In genomic region chr8:84789855-84790486, GRCm38 (mm10) we compare ENCODE assay signal across 10 mouse cellular contexts. TPM values are rescaled to one million over a fixed set of nuclear protein-coding genes. Genes with fewer than 3 reads are reported as not detected.
A peak's percentile ranks its signal among the peaks of the same experiment; 100 is the strongest.
DNase-seq lines count a peak whose midpoint lies in the region; ATAC-seq lines count a peak whose summit lies in the region.
"Had no signal": no experiment of that assay in that cellular context is flagged by ENCODE, and none has a peak within 500 bp of the region (broad histone marks: within the 10 kb centered on the region; RNA-seq: fewer than 3 reads in every experiment).

No protein-coding gene starts in this region.

- 72% methylated on average over 9 of the region's 9 CpGs for WGBS in forebrain, embryonic 12.5 days
- WGBS in forebrain, embryonic 11.5 days: 73% methylated on average over 9 of the region's 9 CpGs
- WGBS in lung, embryonic 15.5 days: 74% methylated on average over 9 of the region's 9 CpGs
- WGBS in kidney, embryonic 14.5 days: 82% methylated on average over 9 of the region's 9 CpGs

- 0 out of 2 replicates have a peak overlapping the region, but pooled peaks have one; percentile 6 for H3K4me2 ChIP-seq in forebrain, embryonic 12.5 days
- H3K4me2 ChIP-seq in forebrain, embryonic 11.5 days (ENCODE audit: low read depth, low read length, severe bottlenecking): no peak overlapping the region
- no peak overlapping the region for H3K4me2 ChIP-seq in lung, embryonic 15.5 days
- no peak overlapping the region for H3K4me2 ChIP-seq in kidney, embryonic 14.5 days (replicated peaks; ENCODE audit: low read depth, low read length)

- no peaks in the 10 kb centered on the region for H3K9me3 ChIP-seq in forebrain, embryonic 12.5 days
- H3K9me3 ChIP-seq in forebrain, embryonic 11.5 days (ENCODE audit: control insufficient read depth, low read length): no peaks in the 10 kb centered on the region
- H3K9me3 ChIP-seq in lung, embryonic 15.5 days: no peaks in the 10 kb centered on the region
- H3K9me3 ChIP-seq in kidney, embryonic 14.5 days (ENCODE audit: control insufficient read depth, low read length): no peaks in the 10 kb centered on the region
- H3K9me3 ChIP-seq: hindbrain, embryonic 10.5 days had no signal

- ATAC-seq in forebrain, embryonic 12.5 days (ENCODE audit: low FRiP score): no peak
- no peak for ATAC-seq in forebrain, embryonic 11.5 days (replicated peaks; ENCODE audit: low FRiP score)
- no peak for ATAC-seq in lung, embryonic 15.5 days (ENCODE audit: borderline replicate concordance, extremely low read depth, low FRiP score, low TSS enrichment)
- no peak for ATAC-seq in kidney, embryonic 14.5 days (ENCODE audit: low FRiP score, low TSS enrichment)

- DNase-seq in forebrain, embryonic 11.5 days (ENCODE audit: low spot score): no peak
- no peak for DNase-seq in lung, adult 18-20 months
- DNase-seq in cerebellum, postnatal 14 days: peak; percentile 88 to 94
- DNase-seq in heart, postnatal 10 days: peak; percentile 67 to 69
- DNase-seq in thymus, postnatal 25 days: no peak
- DNase-seq: lung, postnatal 36 days had no signal

- intact Hi-C loops in heart, postnatal 10 days (cut with DNase I): no loop called here

- no peaks in the 10 kb centered on the region for H3K36me3 ChIP-seq in forebrain, embryonic 12.5 days (replicated peaks)
- no peaks in the 10 kb centered on the region for H3K36me3 ChIP-seq in forebrain, embryonic 11.5 days (ENCODE audit: control insufficient read depth, insufficient read depth, low read length)
- no peaks in the 10 kb centered on the region for H3K36me3 ChIP-seq in lung, embryonic 15.5 days
- no peaks in the 10 kb centered on the region for H3K36me3 ChIP-seq in kidney, embryonic 14.5 days (ENCODE audit: control insufficient read depth, insufficient read depth, low read length)
- H3K36me3 ChIP-seq: hindbrain, embryonic 10.5 days had no signal

- no peak overlapping the region for H3K4me3 ChIP-seq in forebrain, embryonic 12.5 days (replicated peaks)
- H3K4me3 ChIP-seq in forebrain, embryonic 11.5 days (ENCODE audit: low read depth, low read length): no peak overlapping the region
- H3K4me3 ChIP-seq in lung, embryonic 15.5 days: no peak overlapping the region
- H3K4me3 ChIP-seq in kidney, embryonic 14.5 days (ENCODE audit: low read length): no peak overlapping the region
- H3K4me3 ChIP-seq: hindbrain, embryonic 10.5 days had no signal

- no peak overlapping the region for H3K9ac ChIP-seq in forebrain, embryonic 12.5 days
- H3K9ac ChIP-seq in forebrain, embryonic 11.5 days (ENCODE audit: low read length): no peak overlapping the region
- no peak overlapping the region for H3K9ac ChIP-seq in lung, embryonic 15.5 days
- H3K9ac ChIP-seq in kidney, embryonic 14.5 days (ENCODE audit: low read depth, low read length): no peak overlapping the region

- H3K27ac ChIP-seq in forebrain, embryonic 12.5 days: no peak overlapping the region
- H3K27ac ChIP-seq in forebrain, embryonic 11.5 days (ENCODE audit: low read depth, low read length): no peak overlapping the region
- H3K27ac ChIP-seq in lung, embryonic 15.5 days: 0 out of 2 replicates have a peak overlapping the region, but pooled peaks have one; percentile 64
- H3K27ac ChIP-seq in kidney, embryonic 14.5 days (ENCODE audit: low read depth, low read length): no peak overlapping the region
- H3K27ac ChIP-seq: hindbrain, embryonic 10.5 days had no signal

- H3K4me1 ChIP-seq in forebrain, embryonic 12.5 days: peaks cover 48% of the 10 kb centered on the region
- peaks cover 5% of the 10 kb centered on the region; the same call in 1 of the 2 replicates for H3K4me1 ChIP-seq in forebrain, embryonic 11.5 days (replicated peaks; ENCODE audit: control insufficient read depth, insufficient read depth, low read length)
- H3K4me1 ChIP-seq in lung, embryonic 15.5 days: peaks cover 92% of the 10 kb centered on the region
- 0 out of 2 replicates have a peak, but pooled peaks cover 6% of the 10 kb centered on the region for H3K4me1 ChIP-seq in kidney, embryonic 14.5 days (ENCODE audit: control insufficient read depth, insufficient read depth, low read length)

- H3K27me3 ChIP-seq in forebrain, embryonic 12.5 days: peaks cover 100% of the 10 kb centered on the region
- H3K27me3 ChIP-seq in forebrain, embryonic 11.5 days (ENCODE audit: control insufficient read depth, insufficient read depth, low read length): peaks cover 74% of the 10 kb centered on the region
- H3K27me3 ChIP-seq in lung, embryonic 15.5 days: peaks cover 34% of the 10 kb centered on the region
- H3K27me3 ChIP-seq in kidney, embryonic 14.5 days (ENCODE audit: control insufficient read depth, insufficient read depth, low read length): peaks cover 92% of the 10 kb centered on the region

RNA-seq across cellular contexts. Expression of gene Nfix, which starts 10.2 kb away (rescaled TPM):
- 31.9 and 33.2 TPM in 2 replicates for polyA plus RNA-seq in forebrain, embryonic 12.5 days (2016; fragmentation: Nextera tagmentation; extraction: Ambion mirVana)
- polyA plus RNA-seq in forebrain, embryonic 11.5 days (2014; fragmentation: Nextera tagmentation; extraction: Ambion mirVana): 7.7 and 8.9 TPM in 2 replicates
- 39.2 and 42.7 TPM in 2 replicates for polyA plus RNA-seq in lung, embryonic 15.5 days (2015; fragmentation: Nextera tagmentation; extraction: Ambion mirVana)
- total RNA-seq in heart, postnatal 10 days (2021): 100 to 1,000 TPM; 256 to 266 TPM
- 9.4 and 10.9 TPM in 2 replicates for polyA plus RNA-seq in kidney, embryonic 14.5 days (2014; fragmentation: Nextera tagmentation; extraction: Ambion mirVana)

RNA-seq across cellular contexts. Expression of gene Dand5, which starts 32.7 kb away (rescaled TPM):
- 5.3 and 5.6 TPM in 2 replicates for polyA plus RNA-seq in forebrain, embryonic 12.5 days (2016; fragmentation: Nextera tagmentation; extraction: Ambion mirVana)
- 5.5 and 6.4 TPM in 2 replicates for polyA plus RNA-seq in forebrain, embryonic 11.5 days (2014; fragmentation: Nextera tagmentation; extraction: Ambion mirVana)
- 6.0 and 6.3 TPM in 2 replicates for polyA plus RNA-seq in lung, embryonic 15.5 days (2015; fragmentation: Nextera tagmentation; extraction: Ambion mirVana)
- 1 to 10 TPM; 3.1 to 3.8 TPM for total RNA-seq in heart, postnatal 10 days (2021)
- polyA plus RNA-seq in kidney, embryonic 14.5 days (2014; fragmentation: Nextera tagmentation; extraction: Ambion mirVana): 5.9 and 6.0 TPM in 2 replicates

RNA-seq across cellular contexts. Expression of gene Gadd45gip1, which starts 41.4 kb away (rescaled TPM):
- polyA plus RNA-seq in forebrain, embryonic 12.5 days (2016; fragmentation: Nextera tagmentation; extraction: Ambion mirVana): 43.0 and 44.8 TPM in 2 replicates
- 41.0 and 44.3 TPM in 2 replicates for polyA plus RNA-seq in forebrain, embryonic 11.5 days (2014; fragmentation: Nextera tagmentation; extraction: Ambion mirVana)
- 43.4 and 47.0 TPM in 2 replicates for polyA plus RNA-seq in lung, embryonic 15.5 days (2015; fragmentation: Nextera tagmentation; extraction: Ambion mirVana)
- 10 to 100 TPM; 23.7 to 25.0 TPM for total RNA-seq in heart, postnatal 10 days (2021)
- 49.2 and 54.2 TPM in 2 replicates for polyA plus RNA-seq in kidney, embryonic 14.5 days (2014; fragmentation: Nextera tagmentation; extraction: Ambion mirVana)

RNA-seq across cellular contexts. Expression of gene Rad23a, which starts 50.5 kb away (rescaled TPM):
- polyA plus RNA-seq in forebrain, embryonic 12.5 days (2016; fragmentation: Nextera tagmentation; extraction: Ambion mirVana): 108 and 118 TPM in 2 replicates
- 102 and 110 TPM in 2 replicates for polyA plus RNA-seq in forebrain, embryonic 11.5 days (2014; fragmentation: Nextera tagmentation; extraction: Ambion mirVana)
- polyA plus RNA-seq in lung, embryonic 15.5 days (2015; fragmentation: Nextera tagmentation; extraction: Ambion mirVana): 112 and 127 TPM in 2 replicates
- total RNA-seq in heart, postnatal 10 days (2021): 10 to 100 TPM; 77.8 to 88.5 TPM
- polyA plus RNA-seq in kidney, embryonic 14.5 days (2014; fragmentation: Nextera tagmentation; extraction: Ambion mirVana): 124 and 125 TPM in 2 replicates

RNA-seq across cellular contexts. Expression of gene Calr, which starts 56.8 kb away (rescaled TPM):
- 619 TPM in 2 replicates for polyA plus RNA-seq in forebrain, embryonic 12.5 days (2016; fragmentation: Nextera tagmentation; extraction: Ambion mirVana)
- polyA plus RNA-seq in forebrain, embryonic 11.5 days (2014; fragmentation: Nextera tagmentation; extraction: Ambion mirVana): 722 and 731 TPM in 2 replicates
- 1,037 and 1,080 TPM in 2 replicates for polyA plus RNA-seq in lung, embryonic 15.5 days (2015; fragmentation: Nextera tagmentation; extraction: Ambion mirVana)
- total RNA-seq in heart, postnatal 10 days (2021): 100 to 1,000 TPM; 275 to 333 TPM
- polyA plus RNA-seq in kidney, embryonic 14.5 days (2014; fragmentation: Nextera tagmentation; extraction: Ambion mirVana): 758 and 944 TPM in 2 replicates

Comparison
In these comparisons a context has a peak if more than half of its experiments do, and no peak if none do; other contexts are left out.
1. DNase-seq: peak in cerebellum, postnatal 14 days (2 of 2) and heart, postnatal 10 days (2 of 2); none in forebrain, embryonic 11.5 days (single experiment), lung, adult 18-20 months (0 of 2) and thymus, postnatal 25 days (single experiment).